Mouse (Mus musculus) thymus, adult 2 months (tissue): ENCODE data around the gene Odf3b. TPM values are rescaled to one million over a fixed set of nuclear protein-coding genes. Genes with fewer than 3 reads are reported as not detected.
A peak's percentile ranks its signal among the peaks of the same experiment; 100 is the strongest.

Experiments
- DNase-seq: peaks from one replicate; pipeline ENCODE4 v3.0.0; 2021
- H3K27ac ChIP-seq: fragments of 200-500 bp; 2 replicates; pipeline ENCODE4 v1.5.1; 2012; ENCODE audit warnings: low read length, control low read depth; ENCODE audit not compliant: control insufficient read depth, insufficient read depth
- H3K27me3 ChIP-seq: fragments of 200-500 bp; 2 replicates; pipeline ENCODE4 v1.6.1; 2012; ENCODE audit warnings: mild to moderate bottlenecking, low read length, moderate library complexity, mixed read lengths; ENCODE audit not compliant: control insufficient read depth, insufficient read depth
- H3K36me3 ChIP-seq: fragments of 200-500 bp; 2 replicates; pipeline ENCODE4 v1.6.1; 2012; ENCODE audit warnings: mild to moderate bottlenecking, low read length, moderate library complexity; ENCODE audit not compliant: control insufficient read depth, insufficient read depth
- H3K4me1 ChIP-seq: fragments of 200-500 bp; replicated peaks from 2 replicates; pipeline ENCODE4 v1.6.1; 2012; ENCODE audit warnings: low read length; ENCODE audit not compliant: control insufficient read depth, insufficient read depth
- H3K4me3 ChIP-seq: fragments of 200-500 bp; 2 replicates; pipeline ENCODE4 v1.5.1; 2012; ENCODE audit warnings: mild to moderate bottlenecking, low read length, control low read depth, moderate library complexity; ENCODE audit not compliant: control insufficient read depth, insufficient read depth
- CTCF ChIP-seq: fragments of 200-500 bp; IDR thresholded peaks from 2 replicates; pipeline ENCODE4 v1.5.1; 2012; ENCODE audit warnings: mild to moderate bottlenecking, control low read depth, low read length, moderate library complexity, borderline replicate concordance; ENCODE audit not compliant: control insufficient read depth, poor library complexity, insufficient read depth; ENCODE audit errors: extremely low read depth
- POLR2A ChIP-seq: fragments of 200-500 bp; IDR thresholded peaks from 2 replicates; pipeline ENCODE4 v1.6.1; 2012; ENCODE audit warnings: mild to moderate bottlenecking, low read length, control low read depth, moderate library complexity; ENCODE audit not compliant: control insufficient read depth, poor library complexity, insufficient read depth; ENCODE audit errors: extremely low read depth
- WGBS: fragments of 180-500 bp; shearing (Covaris S2); methylation state at CpG from one replicate; pipeline ENCODE4 v1.1.7; 2018; 5-methylcytosine and 5-hydroxymethylcytosine counted together
- polyA plus RNA-seq: library from polyadenylated mRNA; depleted of rRNA; stranded (reverse); fragments of >200 nt; gene quantifications from 2 replicates; pipeline ENCODE4 v1.2.3, GENCODE M21; 2012

The Odf3b gene
- polyA plus RNA-seq, 1 experiment, result 21.9 TPM

DNA sequence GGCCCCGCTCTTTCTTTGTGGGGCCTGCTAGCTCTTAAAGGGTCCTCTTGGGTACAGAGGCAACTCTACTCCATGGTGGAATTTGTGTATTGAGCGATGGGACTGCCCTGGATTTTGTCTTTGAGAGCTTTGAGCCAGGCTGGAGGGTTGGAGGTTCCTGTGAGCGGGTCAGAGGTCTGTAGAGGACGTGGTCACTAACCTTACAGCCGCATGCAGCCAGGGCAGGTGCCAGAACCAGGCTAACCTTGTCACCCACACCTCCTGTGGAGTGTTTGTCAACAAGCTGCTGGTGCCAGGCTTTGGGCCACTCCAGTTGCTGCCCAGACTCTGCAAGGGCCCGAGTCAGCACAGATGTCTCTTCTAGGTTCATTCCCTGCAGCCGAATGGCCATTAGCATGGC, 3.0 kb downstream of the Odf3b start:
- WGBS, result 96% methylated on average over 7 of the region's 7 CpGs
- TF ChIP-seq CTCF (no peak), POLR2A (no peak)
- H3K36me3 ChIP-seq, result peaks cover 5% of the 10 kb centered on the region; the same call in 1 of the 2 replicates
- H3K4me3 ChIP-seq, result no peak overlapping the region
- peaks cover 32% of the 10 kb centered on the region for H3K4me1 ChIP-seq
- H3K27ac ChIP-seq, result no peak overlapping the region
- no peaks in the 10 kb centered on the region for H3K27me3 ChIP-seq
- no peak for DNase-seq

- Histone ChIP-seq H3K4me3 (no peak overlapping the region), H3K27ac (no peak overlapping the region), H3K27me3 (no peaks in the 10 kb centered on the region), H3K36me3 (peaks cover 15% of the 10 kb centered on the region), H3K4me1 (peaks cover 32% of the 10 kb centered on the region)
- TF ChIP-seq CTCF, result no peak
- TF ChIP-seq POLR2A, result no peak
- WGBS, result 96% methylated on average over 17 of the region's 17 CpGs
- no peak for DNase-seq
These were observed 4.1 kb downstream of the Odf3b start for GRCm38 (mm10) chr15:89374801-89375534.

- peaks cover 29% of the 10 kb centered on the region for H3K4me1 ChIP-seq
- DNase-seq, result no peak
- TF ChIP-seq CTCF, result no peak
- TF ChIP-seq POLR2A, result no peak
- no peaks in the 10 kb centered on the region for H3K27me3 ChIP-seq
- H3K36me3 ChIP-seq, result peaks cover 21% of the 10 kb centered on the region
- H3K27ac ChIP-seq, result no peak overlapping the region
- peak overlapping the region; percentile 87 for H3K4me3 ChIP-seq
- WGBS, result 71% methylated on average over 9 of the region's 9 CpGs
These were observed 4.7 kb downstream of the Odf3b start for GRCm38 (mm10) chr15:89374340-89374739.

DNA sequence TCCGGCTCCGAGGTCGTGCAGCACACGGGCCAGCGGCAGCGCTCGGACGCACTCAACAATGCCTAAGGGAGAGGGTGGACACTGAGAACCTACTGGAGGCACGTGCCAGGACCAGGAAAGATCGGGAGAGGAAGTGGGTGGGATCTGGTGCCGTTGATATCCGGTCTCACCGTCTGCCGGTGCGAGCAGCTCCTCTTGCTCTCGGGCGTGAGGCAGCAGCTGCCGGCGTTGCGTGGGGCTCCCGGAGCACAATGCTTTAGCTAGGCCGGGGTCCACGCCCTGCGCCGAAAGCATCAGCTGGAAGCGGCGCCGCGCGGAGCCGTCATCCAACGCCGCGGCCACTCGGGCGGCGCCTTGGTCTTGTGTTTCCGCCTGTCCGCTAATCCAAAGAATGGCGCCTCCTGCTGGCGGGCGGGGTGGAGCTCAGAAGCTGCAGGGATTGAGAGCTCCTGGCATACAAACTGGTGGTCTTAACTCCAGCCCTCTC, 5.3 kb downstream of the Odf3b start, which contains the start of gene Sco2:
Gene Sco2, minus strand, starts transcription at position 85 of the 487 bp plus-strand sequence.
- H3K27ac ChIP-seq, result peak within 1 kb of the TSS; percentile 55
- no peaks in the 10 kb centered on the region for H3K27me3 ChIP-seq
- peak within 1 kb of the TSS; percentile 87 for H3K4me3 ChIP-seq
- DNase-seq, result peak; percentile 92
- peak; percentile 96 for TF ChIP-seq CTCF
- TF ChIP-seq POLR2A, result no peak
- peaks cover 26% of the 10 kb centered on the region for H3K36me3 ChIP-seq
- under 1% methylated on average over 42 of the region's 42 CpGs for WGBS
- H3K4me1 ChIP-seq, result peaks cover 25% of the 10 kb centered on the region

DNA sequence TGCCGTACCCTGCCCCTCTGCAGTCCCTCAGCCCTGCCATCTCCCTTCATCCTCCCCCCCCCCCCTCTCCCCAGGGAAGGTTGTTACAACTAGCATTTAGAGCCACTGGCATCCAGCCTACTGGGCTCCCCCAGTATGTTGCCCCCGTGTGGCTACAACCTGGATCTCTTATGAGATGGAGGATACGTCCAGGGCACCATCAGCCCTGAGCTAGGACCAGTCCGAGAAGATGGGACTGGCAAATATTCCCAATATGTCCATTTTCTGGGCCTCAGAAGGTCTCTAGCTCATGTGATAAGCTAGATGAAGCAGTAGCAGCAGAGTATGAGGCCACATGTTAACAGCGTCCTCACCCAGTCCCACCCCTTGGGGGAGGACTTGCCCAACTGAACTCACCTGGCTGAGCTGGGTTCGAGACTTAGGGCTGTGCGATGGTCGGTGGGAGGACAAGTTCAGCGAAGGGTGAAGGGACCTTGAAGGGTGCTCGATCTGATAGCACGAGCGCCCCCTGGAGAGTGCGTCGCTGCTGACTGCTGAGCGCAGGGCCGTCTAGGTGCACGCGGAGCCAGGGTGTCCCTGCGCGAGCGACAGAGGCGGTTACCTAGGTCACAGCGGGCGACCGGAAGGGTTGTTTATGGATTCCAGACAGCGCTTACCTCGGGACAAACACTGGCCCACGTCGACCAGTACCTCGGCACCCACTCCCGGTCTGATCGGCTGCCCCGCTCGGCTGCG, 5.9 kb downstream of the Odf3b start:
- peak; percentile 88 for DNase-seq
- no peaks in the 10 kb centered on the region for H3K27me3 ChIP-seq
- H3K27ac ChIP-seq, result peak overlapping the region; percentile 55
- TF ChIP-seq POLR2A (no peak), CTCF (peak; percentile 81; the same call in 1 of the 2 replicates)
- whole genome bisulfite sequencing, result 1% methylated on average over 35 of the region's 35 CpGs
- H3K4me3 ChIP-seq, result peak overlapping the region; percentile 87
- peaks cover 18% of the 10 kb centered on the region for H3K4me1 ChIP-seq
- peaks cover 33% of the 10 kb centered on the region for H3K36me3 ChIP-seq

DNA sequence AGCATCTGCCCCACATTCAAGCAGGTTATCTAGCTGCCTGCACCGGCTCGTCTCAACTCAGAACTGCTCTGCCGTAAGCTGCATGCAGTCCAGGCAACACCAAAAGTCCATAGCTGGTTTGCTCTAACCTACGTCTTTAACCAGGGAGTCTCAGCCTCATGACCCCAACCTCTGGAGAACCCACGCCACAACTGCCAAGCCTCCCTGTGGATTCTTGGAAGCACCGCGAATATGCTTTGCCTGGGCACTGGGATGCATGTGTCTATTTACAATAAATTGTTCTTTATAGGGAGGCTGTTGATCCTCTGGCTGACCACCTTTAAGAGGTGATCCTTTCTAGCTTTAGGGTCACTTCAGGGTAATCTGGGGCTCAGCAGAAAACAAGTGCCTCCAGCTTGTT, 6.5 kb downstream of the Odf3b start:
- Histone ChIP-seq H3K36me3 (peaks cover 39% of the 10 kb centered on the region), H3K4me3 (no peak overlapping the region), H3K4me1 (peaks cover 13% of the 10 kb centered on the region), H3K27me3 (no peaks in the 10 kb centered on the region), H3K27ac (no peak overlapping the region)
- DNase-seq, result no peak
- WGBS, result 95% methylated on average over 7 of the region's 7 CpGs
- TF ChIP-seq CTCF (no peak), POLR2A (no peak)
